Mouse (Mus musculus): ENCODE measurements around the gene Lbr. TPM values are rescaled to one million over a fixed set of nuclear protein-coding genes. Genes with fewer than 3 reads are reported as not detected.

The Lbr gene
- 51.4 and 52.2 TPM in 2 replicates for polyA plus RNA-seq (2011; ENCODE audit: insufficient read length, low read depth, missing spikeins)

DNA sequence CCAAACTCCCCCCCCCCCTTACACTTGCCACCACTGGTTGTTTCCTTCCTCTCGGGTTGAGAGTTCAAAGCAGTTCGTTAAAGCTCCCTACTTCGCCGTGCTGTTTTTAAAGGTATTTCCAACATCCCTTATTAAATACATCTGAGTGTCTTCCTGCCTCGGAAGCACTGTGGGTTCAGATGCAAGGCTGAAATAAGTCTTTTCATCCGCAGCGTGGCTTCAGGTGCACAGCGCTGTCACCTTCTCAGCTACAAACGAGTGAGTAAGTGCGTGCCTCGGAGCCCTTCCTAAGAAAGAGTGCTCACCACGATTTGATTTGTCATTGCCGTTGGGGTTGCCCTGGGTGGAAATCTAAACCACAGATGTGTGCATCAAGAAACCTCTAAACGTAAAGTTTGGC is at the start of gene Lbr:
Lbr (minus strand) TSS at position 266 of the 400 bp plus-strand sequence.
- peak within 1 kb of the TSS; percentile 79 for H3K27ac ChIP-seq (ENCODE audit: insufficient read depth, low read length)
- H3K4me1 ChIP-seq (ENCODE audit: control insufficient read depth, insufficient read depth, low read length): peaks cover 8% of the 10 kb centered on the region; the same call in 1 of the 2 replicates
- H3K4me3 ChIP-seq (ENCODE audit: insufficient read depth, low read length): peak within 1 kb of the TSS; percentile 75
- TF ChIP-seq POLR2A (IDR thresholded peaks at IDR 0.05; ENCODE audit: low read depth, low read length): no peak
- TF ChIP-seq CTCF (IDR thresholded peaks at IDR 0.05; ENCODE audit: borderline replicate concordance, insufficient read depth, low read length): no peak

DNA sequence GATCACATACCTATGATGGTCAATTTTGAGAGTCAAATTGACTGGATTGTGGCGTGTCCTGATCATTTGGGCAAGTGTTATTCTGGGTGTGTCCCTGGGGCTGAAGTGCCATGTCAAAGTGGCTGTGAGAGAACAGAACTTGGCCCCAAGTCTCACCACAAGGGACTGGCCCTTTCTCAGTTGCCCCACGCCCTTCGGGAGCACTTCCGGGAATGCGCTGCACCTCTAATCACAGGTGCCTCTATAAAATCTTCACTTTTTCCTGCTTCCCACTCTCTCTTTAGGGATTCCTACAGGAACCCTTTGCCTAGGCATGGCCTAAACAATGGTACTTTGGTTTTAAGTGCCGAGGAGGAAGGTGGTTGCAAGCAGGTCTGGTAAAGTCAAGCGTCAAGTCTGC is 46.8 kb upstream of the Lbr start:
- TF ChIP-seq CTCF (IDR thresholded peaks at IDR 0.05; ENCODE audit: borderline replicate concordance, insufficient read depth, low read length) (no peak), POLR2A (IDR thresholded peaks at IDR 0.05; ENCODE audit: low read depth, low read length) (no peak)

DNA sequence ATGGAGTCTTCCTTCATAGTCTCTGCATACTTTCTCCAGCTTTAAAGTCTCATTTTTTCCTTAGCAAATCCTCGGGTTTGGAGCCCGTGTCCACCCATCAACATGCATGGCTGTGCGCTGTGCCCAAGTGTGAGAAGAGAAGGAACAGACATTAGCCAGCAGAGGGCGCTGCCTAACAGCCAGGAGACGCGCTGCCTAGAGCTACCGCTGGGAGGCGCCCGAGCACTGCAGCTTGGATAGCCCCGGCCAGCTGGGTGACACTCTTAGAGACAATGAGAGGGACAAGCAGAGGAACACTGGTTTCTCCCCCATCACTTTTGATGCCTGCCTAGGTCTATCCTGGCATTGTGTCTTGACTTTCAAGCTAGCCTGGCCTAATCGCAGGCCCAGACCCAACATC is 46.0 kb upstream of the Lbr start:
- Histone ChIP-seq H3K4me1 (ENCODE audit: control insufficient read depth, insufficient read depth, low read length) (no peaks in the 10 kb centered on the region), H3K27ac (ENCODE audit: insufficient read depth, low read length) (no peak overlapping the region), H3K4me3 (ENCODE audit: insufficient read depth, low read length) (no peak overlapping the region)
- TF ChIP-seq CTCF (IDR thresholded peaks at IDR 0.05; ENCODE audit: borderline replicate concordance, insufficient read depth, low read length) (peak; percentile 100), POLR2A (IDR thresholded peaks at IDR 0.05; ENCODE audit: low read depth, low read length) (no peak)

More for the DNA sequence above, 46.8 kb upstream of the Lbr start:
- Histone ChIP-seq H3K4me3 (ENCODE audit: insufficient read depth, low read length) (no peak overlapping the region), H3K27ac (ENCODE audit: insufficient read depth, low read length) (no peak overlapping the region), H3K4me1 (ENCODE audit: control insufficient read depth, insufficient read depth, low read length) (no peaks in the 10 kb centered on the region)

DNA sequence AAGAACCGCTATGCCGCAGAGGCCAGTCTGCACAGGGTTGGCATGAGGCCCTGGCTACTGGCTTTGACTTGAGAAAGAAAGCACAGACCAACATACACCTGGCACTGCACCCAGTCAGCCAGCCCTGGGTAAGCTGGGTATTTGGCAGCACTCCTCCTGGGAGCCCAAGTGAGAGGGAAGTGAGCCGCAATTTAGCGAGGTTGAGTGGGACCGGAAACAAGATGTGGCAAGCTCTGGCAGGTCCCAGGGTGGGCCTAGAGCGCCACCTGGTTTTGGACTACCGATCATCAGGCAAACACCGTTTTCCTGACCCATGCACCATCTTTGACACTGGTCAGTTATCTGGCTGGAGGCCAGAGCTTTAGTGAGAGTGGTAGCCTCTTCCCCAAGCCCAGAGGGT is 38.7 kb upstream of the Lbr start:
- Histone ChIP-seq H3K27ac (ENCODE audit: insufficient read depth, low read length) (no peak overlapping the region), H3K4me3 (ENCODE audit: insufficient read depth, low read length) (no peak overlapping the region), H3K4me1 (ENCODE audit: control insufficient read depth, insufficient read depth, low read length) (no peaks in the 10 kb centered on the region)
- peak; percentile 73; the same call in 1 of the 2 replicates for TF ChIP-seq CTCF (IDR thresholded peaks at IDR 0.05; ENCODE audit: borderline replicate concordance, insufficient read depth, low read length)
- no peak for TF ChIP-seq POLR2A (IDR thresholded peaks at IDR 0.05; ENCODE audit: low read depth, low read length)

DNA sequence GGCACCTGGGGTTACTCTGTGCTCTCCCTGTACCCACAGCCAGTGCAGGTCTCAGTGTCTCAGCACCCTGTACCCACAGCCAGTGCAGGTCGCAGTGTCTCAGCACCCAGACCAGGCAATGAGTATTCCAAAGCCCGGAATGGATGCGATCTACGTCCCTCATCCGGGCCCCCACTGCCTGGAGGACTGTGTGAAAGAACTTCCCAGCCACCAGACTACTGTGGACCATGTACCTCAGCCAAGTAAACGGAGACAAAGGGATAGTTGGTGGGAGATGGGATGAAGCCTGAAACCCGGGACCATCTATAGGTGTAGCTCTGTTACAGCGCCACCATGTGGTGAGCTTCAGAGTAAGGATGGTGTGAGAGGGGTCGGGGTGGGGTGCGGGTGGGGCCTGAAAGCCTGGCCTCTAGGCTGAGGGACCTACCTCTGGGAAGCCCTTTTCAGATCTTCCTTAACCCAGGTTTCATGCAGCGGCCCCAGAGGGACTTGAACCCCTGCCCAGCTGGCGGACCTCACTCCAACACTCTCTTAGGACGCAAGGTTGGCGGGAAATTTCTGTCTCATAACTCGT is 38.0 kb upstream of the Lbr start:
- H3K4me1 ChIP-seq (ENCODE audit: control insufficient read depth, insufficient read depth, low read length): no peaks in the 10 kb centered on the region
- no peak overlapping the region for H3K27ac ChIP-seq (ENCODE audit: insufficient read depth, low read length)
- TF ChIP-seq CTCF (IDR thresholded peaks at IDR 0.05; ENCODE audit: borderline replicate concordance, insufficient read depth, low read length) (no peak), POLR2A (IDR thresholded peaks at IDR 0.05; ENCODE audit: low read depth, low read length) (no peak)
- H3K4me3 ChIP-seq (ENCODE audit: insufficient read depth, low read length): no peak overlapping the region

DNA sequence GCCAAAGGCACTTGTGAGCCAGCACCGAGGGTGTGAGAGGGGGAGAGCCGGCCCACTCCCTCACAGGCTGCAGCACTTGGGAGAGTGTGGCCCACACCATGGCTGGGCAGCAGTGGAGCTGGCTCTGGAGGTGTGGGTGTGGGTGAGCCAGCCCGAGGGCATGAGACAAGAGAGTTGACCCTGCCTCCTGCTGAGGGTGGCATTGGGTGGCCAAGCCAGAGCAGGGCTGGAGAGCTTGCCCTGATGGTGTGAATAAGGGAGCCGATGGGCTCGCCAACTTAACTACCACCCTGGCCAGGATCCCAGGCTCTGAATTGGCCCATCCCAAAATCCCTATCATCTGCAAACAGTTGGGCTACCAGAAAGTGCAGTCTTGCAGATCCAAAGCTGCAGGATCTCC is 35.6 kb upstream of the Lbr start:
- H3K4me1 ChIP-seq (ENCODE audit: control insufficient read depth, insufficient read depth, low read length): no peaks in the 10 kb centered on the region
- H3K4me3 ChIP-seq (ENCODE audit: insufficient read depth, low read length): no peak overlapping the region
- no peak overlapping the region for H3K27ac ChIP-seq (ENCODE audit: insufficient read depth, low read length)
- TF ChIP-seq POLR2A (IDR thresholded peaks at IDR 0.05; ENCODE audit: low read depth, low read length): no peak
- no peak for TF ChIP-seq CTCF (IDR thresholded peaks at IDR 0.05; ENCODE audit: borderline replicate concordance, insufficient read depth, low read length)

DNA sequence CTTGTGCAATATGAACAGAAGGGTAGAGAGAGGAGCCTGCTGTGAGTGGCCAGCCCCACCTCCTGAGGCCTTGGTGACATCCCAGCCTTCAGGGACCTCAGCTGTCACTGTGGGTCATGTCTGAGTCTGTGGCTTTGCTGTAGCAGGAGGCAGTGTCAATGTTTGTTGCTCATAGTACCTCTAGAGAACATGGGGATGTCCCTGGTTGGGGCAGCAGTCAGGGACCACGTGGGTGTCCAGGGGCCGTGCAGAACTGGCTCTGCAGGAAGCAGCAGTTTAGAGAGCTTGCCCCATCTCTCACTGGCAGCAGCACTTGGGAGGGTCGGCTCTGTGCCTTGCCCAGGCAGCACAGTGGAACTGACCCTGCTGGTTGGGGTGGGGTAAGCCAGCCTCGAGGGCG is 34.2 kb upstream of the Lbr start:
- TF ChIP-seq CTCF (IDR thresholded peaks at IDR 0.05; ENCODE audit: borderline replicate concordance, insufficient read depth, low read length) (no peak), POLR2A (IDR thresholded peaks at IDR 0.05; ENCODE audit: low read depth, low read length) (no peak)
- Histone ChIP-seq H3K27ac (ENCODE audit: insufficient read depth, low read length) (no peak overlapping the region), H3K4me1 (ENCODE audit: control insufficient read depth, insufficient read depth, low read length) (no peaks in the 10 kb centered on the region), H3K4me3 (ENCODE audit: insufficient read depth, low read length) (no peak overlapping the region)

DNA sequence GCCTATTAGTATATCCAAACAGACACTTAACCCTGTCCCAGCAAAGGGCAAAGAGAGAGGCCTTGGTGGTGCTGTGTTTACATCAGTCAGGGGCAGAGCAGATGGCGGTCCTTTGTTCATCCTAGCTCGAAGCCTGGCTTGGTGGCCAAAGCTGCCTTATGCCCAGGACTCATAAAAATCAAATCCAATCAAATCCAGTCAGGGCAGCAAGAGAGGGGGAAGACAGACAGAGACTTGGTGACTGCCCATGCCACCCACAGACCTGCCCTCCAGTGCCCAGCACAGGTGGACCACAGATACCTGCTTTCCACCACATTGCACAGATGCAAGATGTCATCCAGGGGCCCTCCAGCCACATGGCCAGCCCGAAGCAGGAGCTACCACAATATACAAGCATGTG is 33.8 kb upstream of the Lbr start:
- TF ChIP-seq CTCF (IDR thresholded peaks at IDR 0.05; ENCODE audit: borderline replicate concordance, insufficient read depth, low read length) (no peak), POLR2A (IDR thresholded peaks at IDR 0.05; ENCODE audit: low read depth, low read length) (no peak)
- Histone ChIP-seq H3K27ac (ENCODE audit: insufficient read depth, low read length) (no peak overlapping the region), H3K4me1 (ENCODE audit: control insufficient read depth, insufficient read depth, low read length) (no peaks in the 10 kb centered on the region), H3K4me3 (ENCODE audit: insufficient read depth, low read length) (no peak overlapping the region)

DNA sequence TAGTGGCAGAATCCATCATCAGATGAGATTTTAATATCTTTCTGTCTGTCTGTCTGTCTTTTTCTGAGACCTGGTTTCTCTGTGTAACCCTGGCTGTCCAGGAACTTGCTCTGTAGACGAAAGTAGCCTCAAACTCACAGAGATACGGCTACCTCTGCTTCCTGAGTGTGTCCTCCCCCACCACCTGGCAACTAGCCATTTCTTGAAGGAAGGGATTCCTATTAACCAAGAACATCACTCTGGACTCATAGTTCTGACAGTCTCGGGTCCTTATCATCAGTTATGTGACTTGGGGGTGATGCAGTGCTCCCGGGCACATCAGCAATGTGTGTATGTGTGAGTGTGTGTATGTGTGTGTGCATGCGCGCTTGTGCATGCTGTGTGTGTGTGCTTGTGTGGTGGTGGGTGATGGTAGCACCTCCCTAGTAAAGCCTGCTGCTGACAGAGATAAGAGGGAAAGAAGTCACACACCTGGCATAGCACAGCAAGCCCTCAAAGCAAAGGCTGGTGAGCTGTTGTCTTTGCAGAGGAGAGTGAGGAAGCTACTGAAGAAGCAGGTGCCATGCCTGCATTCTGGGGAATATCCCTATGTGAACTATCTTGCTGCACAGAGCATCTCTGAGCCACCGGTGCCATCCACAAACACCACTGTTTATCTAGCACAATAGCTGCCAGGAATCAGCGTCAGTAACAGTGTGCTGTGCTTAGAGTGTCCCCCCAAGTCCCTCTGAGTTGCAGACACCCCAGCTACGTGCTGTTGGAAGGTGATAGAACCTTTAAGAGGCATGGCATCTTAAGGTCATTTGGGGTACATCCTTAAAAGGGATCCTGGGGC is 30.5 kb upstream of the Lbr start:
- Histone ChIP-seq H3K27ac (ENCODE audit: insufficient read depth, low read length) (no peak overlapping the region), H3K4me1 (ENCODE audit: control insufficient read depth, insufficient read depth, low read length) (no peaks in the 10 kb centered on the region), H3K4me3 (ENCODE audit: insufficient read depth, low read length) (no peak overlapping the region)
- TF ChIP-seq CTCF (IDR thresholded peaks at IDR 0.05; ENCODE audit: borderline replicate concordance, insufficient read depth, low read length): no peak
- TF ChIP-seq POLR2A (IDR thresholded peaks at IDR 0.05; ENCODE audit: low read depth, low read length): no peak

DNA sequence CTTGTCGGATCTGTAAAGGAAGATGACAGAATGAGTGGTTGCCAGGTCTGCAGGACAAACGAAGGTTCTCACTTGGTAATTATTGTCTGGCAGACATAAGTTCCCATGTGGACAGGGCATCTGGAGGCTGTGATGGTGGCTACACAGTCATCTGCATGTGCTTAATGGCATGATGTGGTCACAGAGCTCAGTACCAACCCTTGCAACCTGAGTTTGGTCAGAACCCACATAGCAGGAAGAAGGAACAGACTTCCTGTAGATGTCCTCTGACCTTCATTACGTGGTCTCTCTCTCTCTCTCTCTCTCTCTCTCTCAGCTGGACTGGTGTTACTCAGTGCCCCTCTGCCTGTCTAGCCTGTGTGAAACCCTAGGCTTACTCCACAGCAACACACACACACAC is 29.8 kb upstream of the Lbr start:
- Histone ChIP-seq H3K4me3 (ENCODE audit: insufficient read depth, low read length) (no peak overlapping the region), H3K4me1 (ENCODE audit: control insufficient read depth, insufficient read depth, low read length) (no peaks in the 10 kb centered on the region), H3K27ac (ENCODE audit: insufficient read depth, low read length) (no peak overlapping the region)
- TF ChIP-seq POLR2A (IDR thresholded peaks at IDR 0.05; ENCODE audit: low read depth, low read length) (no peak), CTCF (IDR thresholded peaks at IDR 0.05; ENCODE audit: borderline replicate concordance, insufficient read depth, low read length) (no peak)

Data from embryonic fibroblast, embryonic 13.5 days (primary cell).